ENCODE assay signal across 28 mouse cellular contexts in genomic region chr2:171574360-171574759, GRCm38 (mm10).
DNase-seq lines count a peak whose midpoint lies in the region; ATAC-seq lines count a peak whose summit lies in the region.
"Had no signal": no experiment of that assay in that cellular context is flagged by ENCODE, and none has a peak within 500 bp of the region (broad histone marks: within the 10 kb centered on the region; RNA-seq: fewer than 3 reads in every experiment).

No protein-coding gene starts in this region.

- no peak overlapping the region for H3K9ac ChIP-seq in intestine, embryonic 16.5 days (ENCODE audit: low read depth, low read length)
- H3K9ac ChIP-seq: embryonic facial prominence, embryonic 13.5 days; embryonic facial prominence, embryonic 15.5 days; forebrain, embryonic 12.5 days had no signal

- H3K4me1 ChIP-seq in intestine, embryonic 16.5 days (ENCODE audit: control insufficient read depth, insufficient read depth, low read length), result no peaks in the 10 kb centered on the region
- H3K4me1 ChIP-seq: embryonic facial prominence, embryonic 15.5 days; forebrain, embryonic 10.5 days; forebrain, embryonic 12.5 days had no signal

- no peak overlapping the region for H3K27ac ChIP-seq in intestine, embryonic 16.5 days (ENCODE audit: low read length)
- H3K27ac ChIP-seq: embryonic facial prominence, embryonic 13.5 days; embryonic facial prominence, embryonic 15.5 days; forebrain, embryonic 10.5 days; forebrain, embryonic 12.5 days had no signal

- 67% methylated on average over 3 of the region's 3 CpGs for WGBS in intestine, embryonic 16.5 days

- no peaks in the 10 kb centered on the region for H3K27me3 ChIP-seq in intestine, embryonic 16.5 days (replicated peaks; ENCODE audit: control insufficient read depth, insufficient read depth, low read length)
- H3K27me3 ChIP-seq: CH12.LX; embryonic facial prominence, embryonic 13.5 days; embryonic facial prominence, embryonic 15.5 days; forebrain, embryonic 12.5 days; Patski had no signal

- no peaks in the 10 kb centered on the region for H3K36me3 ChIP-seq in intestine, embryonic 16.5 days (ENCODE audit: control insufficient read depth, insufficient read depth, low read length)
- H3K36me3 ChIP-seq: embryonic facial prominence, embryonic 13.5 days; embryonic facial prominence, embryonic 15.5 days; forebrain, embryonic 10.5 days; forebrain, embryonic 12.5 days; G1E had no signal

- no peak overlapping the region for H3K4me2 ChIP-seq in intestine, embryonic 16.5 days (ENCODE audit: low read depth, low read length)
- H3K4me2 ChIP-seq: embryonic facial prominence, embryonic 13.5 days; embryonic facial prominence, embryonic 15.5 days; forebrain, embryonic 12.5 days had no signal

- peak; percentile 13 for DNase-seq in heart, adult 11 months
- DNase-seq in heart, postnatal 14 days, result no peak
- DNase-seq in ES-CJ7 (ENCODE audit: low read depth, low spot score) (peak; percentile 73), R1 (ENCODE audit: low read depth, low spot score) (peak; percentile 90), ZHBTc4 (ENCODE audit: low read depth, low spot score) (peak; percentile 82)
- no peak for DNase-seq in testis, postnatal 10 days (ENCODE audit: low spot score)
- DNase-seq: adrenal gland, adult 2 months; adrenal gland, postnatal 10 days; adrenal gland, postnatal 25 days; B cell, adult 2 months; cerebellum, adult 11 months; cerebellum, adult 18-20 months; cerebellum, adult 8-10 months; cerebellum, adult 9-11 months; cerebellum, postnatal 36 days; embryo, embryonic 11 days had no signal

- H3K4me3 ChIP-seq in intestine, embryonic 16.5 days (ENCODE audit: low read length), result no peak overlapping the region
- H3K4me3 ChIP-seq: embryonic facial prominence, embryonic 13.5 days; embryonic facial prominence, embryonic 15.5 days; erythroblast, embryonic 14.5 days; forebrain, embryonic 10.5 days; forebrain, embryonic 12.5 days had no signal

- intact Hi-C loops in heart, postnatal 14 days (cut with DNase I), result no loop called here

- ATAC-seq in intestine, embryonic 16.5 days, result no peak
- ATAC-seq: CD4-positive, CD25-positive, alpha-beta regulatory T cell, adult 4 months; forebrain, embryonic 14.5 days; forebrain, embryonic 16.5 days; Patski had no signal

- H3K9me3 ChIP-seq in intestine, embryonic 16.5 days (ENCODE audit: control insufficient read depth, low read length), result no peaks in the 10 kb centered on the region
- H3K9me3 ChIP-seq: embryonic facial prominence, embryonic 13.5 days; embryonic facial prominence, embryonic 15.5 days; forebrain, embryonic 10.5 days; forebrain, embryonic 12.5 days had no signal

Comparison
In these comparisons a context has a peak if more than half of its experiments do, and no peak if none do; other contexts are left out.
1. DNase-seq: peak in heart, adult 11 months (single experiment), ES-CJ7 (single experiment), R1 (single experiment) and ZHBTc4 (single experiment); none in heart, postnatal 14 days (0 of 2) and testis, postnatal 10 days (single experiment).